Mouse (Mus musculus): Measurements from ENCODE around the gene Nop56. TPM values are rescaled to one million over a fixed set of nuclear protein-coding genes. Genes with fewer than 3 reads are reported as not detected.

Nop56 gene
- total RNA-seq (2023), result 365 TPM

DNA sequence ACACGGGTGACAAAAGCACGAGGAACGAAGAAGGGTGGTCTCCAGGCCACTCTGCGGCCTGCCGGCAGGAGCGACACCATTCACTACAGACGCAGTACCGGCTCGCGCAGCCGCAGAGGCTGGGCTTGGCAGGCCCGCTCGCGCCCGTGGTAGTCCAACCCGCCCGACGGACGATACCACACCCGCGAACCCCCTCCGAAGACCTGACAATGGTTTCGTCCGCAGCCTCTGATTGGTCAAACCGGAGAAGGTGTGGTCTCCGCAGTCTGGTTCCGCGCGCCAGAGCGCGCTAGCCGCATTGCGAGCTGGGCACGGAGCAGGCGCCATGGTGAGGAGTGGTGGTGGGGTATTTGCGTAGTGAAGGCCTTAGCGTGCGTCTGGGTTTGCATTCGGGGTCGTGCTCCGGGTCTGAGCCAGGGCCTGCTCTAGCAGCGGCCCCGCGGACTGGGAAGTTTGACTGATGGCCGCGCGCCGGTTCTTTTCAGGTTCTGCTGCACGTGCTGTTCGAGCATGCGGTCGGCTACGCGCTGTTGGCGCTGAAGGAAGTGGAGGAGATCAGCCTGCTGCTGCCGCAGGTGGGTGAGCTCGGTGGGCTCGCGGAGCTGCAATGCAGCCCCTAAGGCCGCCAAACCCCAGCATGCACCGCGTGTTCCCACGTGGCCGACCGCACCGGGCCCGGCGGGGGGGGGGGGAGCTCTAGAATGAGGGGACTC lies at the start of gene Nop56:
Nop56 (plus strand) TSS at position 282 of the 713 bp plus-strand sequence.

DNA sequence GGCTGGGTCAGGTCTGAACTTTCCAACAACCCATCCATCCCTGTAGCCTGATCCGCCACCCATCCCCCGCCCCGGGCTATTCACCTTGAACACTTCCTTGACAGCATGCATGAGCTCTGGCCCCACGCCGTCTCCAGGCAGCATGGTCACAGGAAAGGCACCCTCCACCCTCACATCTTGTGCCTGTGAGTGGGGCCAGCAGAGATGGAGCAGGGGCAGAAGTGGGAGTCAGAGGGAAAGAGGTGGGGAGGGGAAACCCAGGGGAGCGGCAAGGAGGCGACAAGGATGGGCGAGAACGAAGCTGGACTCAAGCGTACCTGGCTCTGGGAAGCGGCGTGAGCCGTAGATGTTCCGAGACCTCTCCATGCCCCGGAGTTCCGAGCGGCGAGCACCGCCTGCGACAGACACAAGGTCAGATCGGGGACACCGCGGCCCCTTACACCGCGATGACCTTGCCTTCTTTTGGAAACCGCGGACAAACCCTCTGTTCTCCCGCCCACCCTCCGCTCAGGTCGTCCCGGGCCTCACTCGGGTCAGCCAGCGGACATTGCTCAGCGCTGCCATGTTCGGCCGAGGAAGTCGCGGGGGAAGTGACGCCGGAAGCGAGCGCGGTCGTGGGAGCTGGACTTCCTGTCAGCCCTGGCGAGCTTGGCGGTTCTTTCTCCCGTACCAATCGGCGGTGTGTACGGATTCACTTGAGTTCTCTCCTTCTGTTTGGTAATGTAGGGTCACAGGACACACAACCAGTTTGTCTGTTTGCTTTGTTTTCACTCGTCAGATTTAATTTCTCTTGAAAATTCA lies 9.8 kb downstream of the Nop56 start, which contains the start of gene Idh3b:
Idh3b (minus strand) TSS at position 694 of the 801 bp plus-strand sequence.

DNA sequence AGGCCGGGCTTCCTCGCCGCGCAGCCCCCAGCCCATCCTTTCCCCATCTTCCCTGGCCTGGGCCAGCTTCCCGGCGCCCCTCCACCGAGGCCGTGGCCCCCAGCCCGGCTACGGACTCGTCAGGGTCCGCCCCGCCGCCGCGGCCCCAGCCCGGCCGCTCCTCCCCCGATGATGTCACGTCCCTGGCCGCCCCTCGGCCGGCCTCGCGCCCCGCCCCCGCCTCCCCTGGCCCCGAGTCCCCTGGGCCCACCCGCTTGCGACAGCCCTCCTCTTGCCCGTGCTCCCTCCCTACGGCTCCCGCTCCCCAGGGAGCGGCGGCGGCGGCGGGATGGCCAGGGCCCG lies 20.7 kb downstream of the Nop56 start, which contains the start of gene Ebf4:
Ebf4 (plus strand) TSS at position 234 of the 342 bp plus-strand sequence.

Other genes starting within 250 kb of the Nop56 start
- gene Tgm6, start 162.0 kb upstream of the Nop56 start, total RNA-seq (2023), result not detected
- gene Snrpb, start 95.0 kb upstream of the Nop56 start, total RNA-seq (2023), result 191 TPM
- gene Tmc2, start 79.2 kb upstream of the Nop56 start, total RNA-seq (2023), result not detected
- 104 TPM for gene Idh3b, start 10.1 kb downstream of the Nop56 start, total RNA-seq (2023)
- not detected for gene Ebf4, start 20.7 kb downstream of the Nop56 start, total RNA-seq (2023)
- 0.35 TPM for gene Cpxm1, start 123.1 kb downstream of the Nop56 start, total RNA-seq (2023)
- gene Gm28372, start 130.8 kb downstream of the Nop56 start, total RNA-seq (2023), result not detected
- not detected for gene 1700020A23Rik, start 130.8 kb downstream of the Nop56 start, total RNA-seq (2023)
- not detected for gene Tmem239, start 132.0 kb downstream of the Nop56 start, total RNA-seq (2023)
- 129 TPM for gene Vps16, start 149.9 kb downstream of the Nop56 start, total RNA-seq (2023)
- gene Pced1a, start 150.3 kb downstream of the Nop56 start, total RNA-seq (2023), result 21.5 TPM
- gene Ptpra, start 175.8 kb downstream of the Nop56 start, total RNA-seq (2023), result 132 TPM